Mouse (Mus musculus): ENCODE results near the gene 9930111J21Rik1. TPM values are rescaled to one million over a fixed set of nuclear protein-coding genes. Genes with fewer than 3 reads are reported as not detected.
"Not testable (repeated sequence)": the region's sequence is repeated elsewhere in the genome, so short reads cannot be mapped to it uniquely, and the experiment has no call there.

Gene 9930111J21Rik1
- polyA plus RNA-seq, 1 experiment, result not detected

GRCm38 (mm10) chr11:48946090-48946489 is 33.1 kb downstream of the 9930111J21Rik1 start, which contains the start of gene Psme2b:
TSS of gene Psme2b (minus strand) at chr11:48946190.
- H3K27me3 ChIP-seq (ENCODE audit: control insufficient read depth); H3K9me3 ChIP-seq (ENCODE audit: control insufficient read depth, low read length); H3K4me3 ChIP-seq (replicated peaks); H3K4me1 ChIP-seq (ENCODE audit: control insufficient read depth); H3K36me3 ChIP-seq (ENCODE audit: control insufficient read depth): not testable (repeated sequence)

- H3K36me3 ChIP-seq (ENCODE audit: control insufficient read depth); H3K4me1 ChIP-seq (ENCODE audit: control insufficient read depth); H3K4me3 ChIP-seq (replicated peaks); H3K27me3 ChIP-seq (ENCODE audit: control insufficient read depth); H3K9me3 ChIP-seq (ENCODE audit: control insufficient read depth, low read length): not testable (repeated sequence)
These were observed 39.9 kb downstream of the 9930111J21Rik1 start for GRCm38 (mm10) chr11:48939286-48939685.

GRCm38 (mm10) chr11:48935291-48935690 is 43.9 kb downstream of the 9930111J21Rik1 start:
- H3K9me3 ChIP-seq (ENCODE audit: control insufficient read depth, low read length); H3K4me3 ChIP-seq (replicated peaks); H3K36me3 ChIP-seq (ENCODE audit: control insufficient read depth); H3K27me3 ChIP-seq (ENCODE audit: control insufficient read depth); H3K4me1 ChIP-seq (ENCODE audit: control insufficient read depth): not testable (repeated sequence)

- H3K27me3 ChIP-seq (ENCODE audit: control insufficient read depth); H3K36me3 ChIP-seq (ENCODE audit: control insufficient read depth); H3K4me1 ChIP-seq (ENCODE audit: control insufficient read depth); H3K4me3 ChIP-seq (replicated peaks); H3K9me3 ChIP-seq (ENCODE audit: control insufficient read depth, low read length): not testable (repeated sequence)
These were observed 45.3 kb downstream of the 9930111J21Rik1 start for GRCm38 (mm10) chr11:48933923-48934322.

- H3K4me3 ChIP-seq (replicated peaks); H3K4me1 ChIP-seq (ENCODE audit: control insufficient read depth); H3K9me3 ChIP-seq (ENCODE audit: control insufficient read depth, low read length); H3K27me3 ChIP-seq (ENCODE audit: control insufficient read depth); H3K36me3 ChIP-seq (ENCODE audit: control insufficient read depth): not testable (repeated sequence)
These were observed 45.8 kb downstream of the 9930111J21Rik1 start for GRCm38 (mm10) chr11:48933422-48933821.

- H3K36me3 ChIP-seq (ENCODE audit: control insufficient read depth); H3K4me1 ChIP-seq (ENCODE audit: control insufficient read depth); H3K4me3 ChIP-seq (replicated peaks); H3K9me3 ChIP-seq (ENCODE audit: control insufficient read depth, low read length); H3K27me3 ChIP-seq (ENCODE audit: control insufficient read depth): not testable (repeated sequence)
These were observed 51.1 kb downstream of the 9930111J21Rik1 start for GRCm38 (mm10) chr11:48928068-48928467.

- not testable (repeated sequence) for H3K27me3 ChIP-seq (ENCODE audit: control insufficient read depth); H3K9me3 ChIP-seq (ENCODE audit: control insufficient read depth, low read length); H3K36me3 ChIP-seq (ENCODE audit: control insufficient read depth); H3K4me1 ChIP-seq (ENCODE audit: control insufficient read depth); H3K4me3 ChIP-seq (replicated peaks)
These were observed 52.8 kb downstream of the 9930111J21Rik1 start for GRCm38 (mm10) chr11:48926437-48926836.

- not testable (repeated sequence) for H3K36me3 ChIP-seq (ENCODE audit: control insufficient read depth); H3K27me3 ChIP-seq (ENCODE audit: control insufficient read depth); H3K4me1 ChIP-seq (ENCODE audit: control insufficient read depth); H3K9me3 ChIP-seq (ENCODE audit: control insufficient read depth, low read length); H3K4me3 ChIP-seq (replicated peaks)
These were observed 55.4 kb downstream of the 9930111J21Rik1 start for GRCm38 (mm10) chr11:48923818-48924217.

GRCm38 (mm10) chr11:48918380-48918779 is 60.8 kb downstream of the 9930111J21Rik1 start:
- no peaks in the 10 kb centered on the region for H3K9me3 ChIP-seq (ENCODE audit: control insufficient read depth, low read length)
- no peaks in the 10 kb centered on the region for H3K27me3 ChIP-seq (ENCODE audit: control insufficient read depth)
- no peaks in the 10 kb centered on the region for H3K36me3 ChIP-seq (ENCODE audit: control insufficient read depth)
- H3K4me3 ChIP-seq (replicated peaks), result no peak overlapping the region
- no peaks in the 10 kb centered on the region for H3K4me1 ChIP-seq (ENCODE audit: control insufficient read depth)
- TF ChIP-seq GATA1 (IDR thresholded peaks at IDR 0.05; ENCODE audit: low read length) (no peak), TAL1 (IDR thresholded peaks at IDR 0.05; ENCODE audit: low read length) (no peak)

GRCm38 (mm10) chr11:48913611-48914010 is 65.6 kb downstream of the 9930111J21Rik1 start:
- Histone ChIP-seq H3K27me3 (ENCODE audit: control insufficient read depth) (no peaks in the 10 kb centered on the region), H3K9me3 (ENCODE audit: control insufficient read depth, low read length) (no peaks in the 10 kb centered on the region), H3K36me3 (ENCODE audit: control insufficient read depth) (no peaks in the 10 kb centered on the region), H3K4me1 (ENCODE audit: control insufficient read depth) (no peaks in the 10 kb centered on the region), H3K4me3 (replicated peaks) (no peak overlapping the region)
- TF ChIP-seq GATA1 (IDR thresholded peaks at IDR 0.05; ENCODE audit: low read length), result no peak
- no peak for TF ChIP-seq TAL1 (IDR thresholded peaks at IDR 0.05; ENCODE audit: low read length)

- Histone ChIP-seq H3K27me3 (ENCODE audit: control insufficient read depth) (no peaks in the 10 kb centered on the region), H3K36me3 (ENCODE audit: control insufficient read depth) (no peaks in the 10 kb centered on the region), H3K9me3 (ENCODE audit: control insufficient read depth, low read length) (no peaks in the 10 kb centered on the region), H3K4me3 (replicated peaks) (no peak overlapping the region), H3K4me1 (ENCODE audit: control insufficient read depth) (no peaks in the 10 kb centered on the region)
- TF ChIP-seq TAL1 (IDR thresholded peaks at IDR 0.05; ENCODE audit: low read length) (no peak), GATA1 (IDR thresholded peaks at IDR 0.05; ENCODE audit: low read length) (no peak)
These were observed 70.7 kb downstream of the 9930111J21Rik1 start for GRCm38 (mm10) chr11:48908459-48908858.

All from erythroblast, embryonic 14.5 days (primary cell).